Mouse (Mus musculus) heart, adult 2 months (tissue): ENCODE measurements around the gene Kdm2b.

Experiments used
- CTCF ChIP-seq: fragments of 200-600 bp; IDR thresholded peaks from 2 replicates; pipeline ENCODE4 v1.8.1; 2022; ENCODE audit warnings: antibody characterized with exemption, mild to moderate bottlenecking, moderate library complexity
- POLR2A ChIP-seq: fragments of 200-500 bp; IDR thresholded peaks from 2 replicates; pipeline ENCODE4 v1.6.1; 2011; ENCODE audit warnings: mild to moderate bottlenecking, low read depth, low read length, control low read depth; ENCODE audit not compliant: insufficient read depth

DNA sequence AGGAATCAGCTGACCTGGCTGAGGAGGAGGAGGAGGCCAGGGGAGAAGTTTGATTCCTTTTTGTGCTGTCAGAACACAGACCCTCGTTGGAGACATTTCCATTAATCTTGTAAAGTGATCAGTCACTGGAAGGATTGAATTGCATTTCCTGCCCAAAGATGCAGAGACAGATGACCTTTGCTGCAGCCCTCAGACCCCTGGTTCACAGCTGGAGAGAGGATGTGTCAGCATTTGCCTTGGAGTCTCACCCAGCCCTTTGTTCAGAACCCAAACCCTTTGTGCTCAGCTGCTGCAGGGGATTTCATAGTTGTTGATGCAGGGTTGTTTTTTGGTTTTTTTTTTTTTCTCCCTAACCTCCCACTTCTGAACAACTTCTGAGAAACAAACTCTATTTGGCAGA lies 5.3 kb upstream of the Kdm2b start:
- no peak for TF ChIP-seq POLR2A
- TF ChIP-seq CTCF = no peak
